Mouse (Mus musculus) midbrain, embryonic 14.5 days (tissue): ENCODE measurements around the gene Msmb. TPM values are rescaled to one million over a fixed set of nuclear protein-coding genes. Genes with fewer than 3 reads are reported as not detected.
"Not testable (repeated sequence)": the region's sequence is repeated elsewhere in the genome, so short reads cannot be mapped to it uniquely, and the experiment has no call there.

Experiments used
- ATAC-seq: fragments of 200-750 bp; cut with Nextera tagmentation; 2 replicates; pipeline ENCODE4 v1.8.0; 2017; ENCODE audit warnings: moderate number of reproducible peaks, moderate library complexity; ENCODE audit not compliant: low FRiP score, low TSS enrichment
- DNase-seq: peaks from one replicate; pipeline ENCODE4 v3.0.0-alpha.2; 2015
- H3K27ac ChIP-seq: fragments of 300-500 bp; sonication (generic); replicated peaks from 2 replicates; pipeline ENCODE4 v1.5.1; 2014; ENCODE audit warnings: mild to moderate bottlenecking, low read depth, low read length, moderate library complexity
- H3K27me3 ChIP-seq: fragments of 300-500 bp; sonication (generic); 2 replicates; pipeline ENCODE4 v1.6.1; 2014; ENCODE audit warnings: low read length, control low read depth, mixed read lengths; ENCODE audit not compliant: control insufficient read depth, insufficient read depth
- H3K36me3 ChIP-seq: fragments of 300-500 bp; sonication (generic); 2 replicates; pipeline ENCODE4 v1.6.1; 2014; ENCODE audit warnings: low read length, control low read depth; ENCODE audit not compliant: control insufficient read depth, insufficient read depth
- H3K4me1 ChIP-seq: fragments of 300-500 bp; sonication (generic); 2 replicates; pipeline ENCODE4 v1.6.1; 2014; ENCODE audit warnings: mild to moderate bottlenecking, antibody characterized with exemption, low read length, control low read depth; ENCODE audit not compliant: control insufficient read depth, insufficient read depth
- H3K4me2 ChIP-seq: fragments of 300-500 bp; sonication (generic); 2 replicates; pipeline ENCODE4 v1.6.1; 2014; ENCODE audit warnings: mild to moderate bottlenecking, low read length, moderate library complexity
- H3K4me3 ChIP-seq: fragments of 300-500 bp; sonication (generic); replicated peaks from 2 replicates; pipeline ENCODE4 v1.5.1; 2014; ENCODE audit warnings: low read depth, low read length
- H3K9ac ChIP-seq: fragments of 300-500 bp; sonication (generic); replicated peaks from 2 replicates; pipeline ENCODE4 v1.6.1; 2014; ENCODE audit warnings: mild to moderate bottlenecking, low read length, moderate library complexity
- H3K9me3 ChIP-seq: fragments of 300-500 bp; sonication (generic); 2 replicates; pipeline ENCODE4 v1.6.1; 2016; ENCODE audit warnings: low read length, control low read depth, mixed read lengths; ENCODE audit not compliant: control insufficient read depth
- WGBS: fragments of 180-500 bp; shearing (Covaris S2); extraction: QIAGEN DNeasy Blood & Tissue Kit; methylation state at CpG from one replicate; pipeline ENCODE4 v1.1.7; 2014; 5-methylcytosine and 5-hydroxymethylcytosine counted together
- polyA plus RNA-seq: library from polyadenylated mRNA; unstranded; fragments of >200 nt; fragmentation: Nextera tagmentation; extraction: Ambion mirVana; gene quantifications from 2 replicates; pipeline ENCODE4 v1.2.1, GENCODE M21; 2014

Gene Msmb
- polyA plus RNA-seq, 1 experiment from 2014 or later: not detected

- H3K9ac ChIP-seq, H3K4me1 ChIP-seq, H3K27me3 ChIP-seq, H3K4me2 ChIP-seq, H3K4me3 ChIP-seq, ATAC-seq, H3K27ac ChIP-seq, H3K9me3 ChIP-seq, DNase-seq: not testable (repeated sequence)
- peaks cover 61% of the 10 kb centered on the region for H3K36me3 ChIP-seq
- WGBS: 89% methylated on average over 4 of the region's 5 CpGs
Observed at GRCm38 (mm10) chr14:32176590-32176989, 34.8 kb downstream of the Msmb start.

- no peak overlapping the region for H3K4me2 ChIP-seq
- no peaks in the 10 kb centered on the region for H3K9me3 ChIP-seq
- ATAC-seq (no peak), DNase-seq (no peak)
- H3K36me3 ChIP-seq: peaks cover 65% of the 10 kb centered on the region
- H3K27me3 ChIP-seq: no peaks in the 10 kb centered on the region
- no peak overlapping the region for H3K4me3 ChIP-seq
- H3K9ac ChIP-seq: no peak overlapping the region
- no peaks in the 10 kb centered on the region for H3K4me1 ChIP-seq
- no peak overlapping the region for H3K27ac ChIP-seq
- 94% methylated on average over 10 of the region's 10 CpGs for WGBS
Observed at GRCm38 (mm10) chr14:32179393-32180195, 37.8 kb downstream of the Msmb start.

GRCm38 (mm10) chr14:32180861-32181260, 39.0 kb downstream of the Msmb start:
- WGBS: 94% methylated on average over 6 of the region's 6 CpGs
- Histone ChIP-seq H3K36me3 (peaks cover 67% of the 10 kb centered on the region), H3K4me1 (no peaks in the 10 kb centered on the region), H3K9me3 (no peaks in the 10 kb centered on the region), H3K9ac (no peak overlapping the region), H3K27ac (no peak overlapping the region), H3K4me3 (no peak overlapping the region), H3K27me3 (no peaks in the 10 kb centered on the region), H3K4me2 (no peak overlapping the region)
- no peak for ATAC-seq
- no peak for DNase-seq

DNA sequence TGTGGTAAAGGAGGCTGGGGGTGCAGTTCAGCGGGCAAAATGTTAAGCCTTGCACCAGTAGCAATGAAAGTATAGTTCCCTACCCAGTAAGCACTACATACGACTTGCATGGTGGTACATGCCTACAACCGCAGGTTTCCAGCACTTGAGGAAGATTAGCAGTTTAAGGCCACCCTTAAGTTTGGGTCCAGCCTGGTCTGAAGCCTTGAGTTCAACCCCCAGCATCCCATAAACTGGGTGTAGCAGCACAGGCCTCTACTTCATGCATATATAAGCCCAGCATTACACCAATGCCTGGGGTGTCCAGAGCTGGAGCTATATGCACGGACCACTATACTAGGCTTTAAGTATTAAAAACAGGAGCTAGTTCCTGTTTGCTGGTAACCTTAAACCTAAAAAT, 42.0 kb downstream of the Msmb start:
- WGBS: 97% methylated on average over 4 of the region's 4 CpGs
- ATAC-seq (no peak), DNase-seq (no peak)
- Histone ChIP-seq H3K36me3 (peaks cover 88% of the 10 kb centered on the region), H3K9me3 (no peaks in the 10 kb centered on the region), H3K27ac (no peak overlapping the region), H3K4me2 (no peak overlapping the region), H3K27me3 (no peaks in the 10 kb centered on the region), H3K9ac (no peak overlapping the region), H3K4me3 (no peak overlapping the region), H3K4me1 (no peaks in the 10 kb centered on the region)

- ATAC-seq (no peak), DNase-seq (no peak)
- H3K4me2 ChIP-seq: no peak overlapping the region
- no peaks in the 10 kb centered on the region for H3K27me3 ChIP-seq
- H3K27ac ChIP-seq: no peak overlapping the region
- H3K36me3 ChIP-seq: peaks cover 82% of the 10 kb centered on the region
- H3K9me3 ChIP-seq: no peaks in the 10 kb centered on the region
- no peaks in the 10 kb centered on the region for H3K4me1 ChIP-seq
- 95% methylated on average over 6 of the region's 6 CpGs for whole genome bisulfite sequencing
- H3K4me3 ChIP-seq: no peak overlapping the region
- H3K9ac ChIP-seq: no peak overlapping the region
Observed at GRCm38 (mm10) chr14:32190627-32191391, 49.0 kb downstream of the Msmb start.

DNA sequence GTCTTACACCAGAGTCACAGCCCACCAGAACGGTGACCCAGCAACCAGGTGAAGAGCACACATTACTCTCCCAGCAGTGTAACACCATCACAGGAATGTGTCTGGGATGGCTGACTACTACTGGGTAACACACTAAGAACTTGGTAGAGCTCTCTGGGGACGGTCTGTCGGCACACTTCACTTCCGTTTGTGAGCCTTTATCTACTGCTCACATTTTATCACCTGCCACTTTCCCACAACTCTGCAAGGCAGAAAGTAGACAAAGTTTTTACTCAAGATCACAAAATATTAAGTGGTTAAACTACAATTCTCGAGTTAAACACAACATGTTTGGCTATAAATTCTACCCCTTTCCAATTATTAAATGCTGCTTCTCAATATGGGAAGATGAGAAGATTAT, 50.1 kb downstream of the Msmb start:
- H3K4me3 ChIP-seq: no peak overlapping the region
- H3K27me3 ChIP-seq: no peaks in the 10 kb centered on the region
- no peak overlapping the region for H3K9ac ChIP-seq
- no peaks in the 10 kb centered on the region for H3K4me1 ChIP-seq
- ATAC-seq (no peak), DNase-seq (no peak)
- H3K4me2 ChIP-seq: no peak overlapping the region
- H3K9me3 ChIP-seq: no peaks in the 10 kb centered on the region
- 95% methylated on average over 5 of the region's 5 CpGs for WGBS
- no peak overlapping the region for H3K27ac ChIP-seq
- H3K36me3 ChIP-seq: peaks cover 77% of the 10 kb centered on the region

- Histone ChIP-seq H3K36me3 (peaks cover 77% of the 10 kb centered on the region), H3K4me3 (no peak overlapping the region), H3K4me2 (no peak overlapping the region), H3K27ac (no peak overlapping the region), H3K27me3 (no peaks in the 10 kb centered on the region), H3K4me1 (no peaks in the 10 kb centered on the region), H3K9me3 (no peaks in the 10 kb centered on the region), H3K9ac (no peak overlapping the region)
- peak; percentile 76 for DNase-seq
- ATAC-seq: no peak
- 53% methylated on average over 3 of the region's 3 CpGs for WGBS
Observed at GRCm38 (mm10) chr14:32192437-32192836, 50.6 kb downstream of the Msmb start.

DNA sequence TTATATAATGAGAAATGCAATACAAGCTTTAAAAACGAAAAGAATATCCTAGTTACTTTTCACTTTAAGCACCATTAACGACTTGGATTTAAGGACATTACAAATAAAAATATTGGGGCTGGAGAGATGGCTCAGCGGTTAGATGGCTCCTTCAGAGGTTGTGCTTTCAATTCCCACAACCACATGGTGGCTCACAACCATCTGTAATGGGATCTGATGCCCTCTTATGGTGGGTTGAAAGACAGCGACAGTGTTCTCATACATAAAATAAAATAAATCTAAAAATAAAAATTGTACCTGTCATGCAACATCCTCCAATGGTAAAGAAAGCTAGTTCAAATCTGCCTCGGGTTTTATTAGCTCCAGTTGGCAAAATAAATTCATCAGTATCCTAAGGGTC, 51.7 kb downstream of the Msmb start:
- H3K9me3 ChIP-seq, DNase-seq, H3K27ac ChIP-seq, H3K9ac ChIP-seq, H3K4me3 ChIP-seq, H3K4me1 ChIP-seq, ATAC-seq, H3K27me3 ChIP-seq, H3K4me2 ChIP-seq: not testable (repeated sequence)
- H3K36me3 ChIP-seq: peaks cover 74% of the 10 kb centered on the region
- WGBS: 85% methylated on average over 5 of the region's 5 CpGs
